ENCODE assay signal across 11 mouse cellular contexts in the genomic region with DNA sequence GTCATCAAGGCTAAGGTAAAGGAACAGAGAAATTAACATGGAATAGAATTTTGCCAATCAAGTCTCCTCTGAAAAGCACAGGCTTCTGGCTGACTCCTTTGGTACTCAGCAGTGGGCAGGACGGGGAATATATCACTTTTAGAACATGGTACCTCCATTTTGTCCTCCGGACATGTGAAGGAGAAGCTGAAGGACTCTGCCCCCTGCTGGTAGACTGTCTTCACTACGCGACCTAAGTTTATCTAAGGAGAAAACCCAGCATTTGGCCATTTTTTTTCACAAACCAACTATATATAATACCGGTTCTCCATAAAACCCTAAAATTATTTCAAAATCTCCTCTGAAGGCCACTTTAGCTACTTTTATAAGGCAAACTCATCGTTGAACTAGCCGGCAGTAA. TPM values are rescaled to one million over a fixed set of nuclear protein-coding genes. Genes with fewer than 3 reads are reported as not detected.
DNase-seq lines count a peak whose midpoint lies in the region; ATAC-seq lines count a peak whose summit lies in the region.
"Had no signal": no experiment of that assay in that cellular context is flagged by ENCODE, and none has a peak within 500 bp of the region (broad histone marks: within the 10 kb centered on the region; RNA-seq: fewer than 3 reads in every experiment).

No protein-coding gene starts in this region.

- no peaks in the 10 kb centered on the region for H3K9me3 ChIP-seq in forebrain, embryonic 14.5 days (replicated peaks; ENCODE audit: control insufficient read depth, low read length)
- no peaks in the 10 kb centered on the region for H3K9me3 ChIP-seq in forebrain, embryonic 16.5 days (ENCODE audit: control insufficient read depth, low read length)
- H3K9me3 ChIP-seq in midbrain, embryonic 11.5 days (ENCODE audit: control insufficient read depth, low read length) = no peaks in the 10 kb centered on the region
- H3K9me3 ChIP-seq in midbrain, embryonic 13.5 days = no peaks in the 10 kb centered on the region
- H3K9me3 ChIP-seq: embryonic facial prominence, embryonic 12.5 days; heart, embryonic 10.5 days had no signal

- H3K27me3 ChIP-seq in forebrain, embryonic 14.5 days (replicated peaks; ENCODE audit: control insufficient read depth, insufficient read depth, low read length) = no peaks in the 10 kb centered on the region
- H3K27me3 ChIP-seq in forebrain, embryonic 16.5 days (replicated peaks; ENCODE audit: control insufficient read depth, insufficient read depth, low read length) = no peaks in the 10 kb centered on the region
- H3K27me3 ChIP-seq in midbrain, embryonic 11.5 days (ENCODE audit: control insufficient read depth, insufficient read depth, low read length) = no peaks in the 10 kb centered on the region
- H3K27me3 ChIP-seq in midbrain, embryonic 13.5 days = no peaks in the 10 kb centered on the region
- H3K27me3 ChIP-seq in splenic B cell, adult 2 months (ENCODE audit: control insufficient read depth, insufficient read depth, low read length, poor library complexity, severe bottlenecking) = no peaks in the 10 kb centered on the region
- H3K27me3 ChIP-seq: embryonic facial prominence, embryonic 12.5 days had no signal

- no peak for ATAC-seq in forebrain, embryonic 14.5 days
- ATAC-seq in forebrain, embryonic 16.5 days = no peak
- peak; percentile 42; the same call in 1 of the 2 replicates for ATAC-seq in midbrain, embryonic 11.5 days (ENCODE audit: low FRiP score)
- ATAC-seq in midbrain, embryonic 13.5 days = no peak

- no peaks in the 10 kb centered on the region for H3K4me1 ChIP-seq in forebrain, embryonic 14.5 days (ENCODE audit: control insufficient read depth, insufficient read depth, low read length)
- H3K4me1 ChIP-seq in forebrain, embryonic 16.5 days (replicated peaks; ENCODE audit: control insufficient read depth, insufficient read depth, low read length) = 0 out of 2 replicates have a peak, but pooled peaks cover 3% of the 10 kb centered on the region
- H3K4me1 ChIP-seq in midbrain, embryonic 11.5 days (ENCODE audit: control insufficient read depth, insufficient read depth, low read length) = no peaks in the 10 kb centered on the region
- no peaks in the 10 kb centered on the region for H3K4me1 ChIP-seq in midbrain, embryonic 13.5 days (replicated peaks)
- H3K4me1 ChIP-seq: embryonic facial prominence, embryonic 12.5 days; heart, embryonic 10.5 days had no signal

- no peak overlapping the region for H3K4me3 ChIP-seq in forebrain, embryonic 14.5 days (ENCODE audit: low read depth, low read length)
- H3K4me3 ChIP-seq in forebrain, embryonic 16.5 days (replicated peaks; ENCODE audit: low read length) = no peak overlapping the region
- H3K4me3 ChIP-seq in midbrain, embryonic 11.5 days (ENCODE audit: low read depth, low read length) = no peak overlapping the region
- no peak overlapping the region for H3K4me3 ChIP-seq in midbrain, embryonic 13.5 days (replicated peaks)
- H3K4me3 ChIP-seq: embryonic facial prominence, embryonic 12.5 days; heart, embryonic 10.5 days had no signal

- no peak overlapping the region for H3K4me2 ChIP-seq in forebrain, embryonic 14.5 days (ENCODE audit: low read length)
- H3K4me2 ChIP-seq in forebrain, embryonic 16.5 days (ENCODE audit: low read length) = no peak overlapping the region
- no peak overlapping the region for H3K4me2 ChIP-seq in midbrain, embryonic 11.5 days
- no peak overlapping the region for H3K4me2 ChIP-seq in midbrain, embryonic 13.5 days (replicated peaks)
- H3K4me2 ChIP-seq: embryonic facial prominence, embryonic 12.5 days had no signal

- H3K9ac ChIP-seq in forebrain, embryonic 14.5 days (ENCODE audit: low read length) = no peak overlapping the region
- H3K9ac ChIP-seq in forebrain, embryonic 16.5 days (replicated peaks; ENCODE audit: low read depth, low read length) = no peak overlapping the region
- H3K9ac ChIP-seq in midbrain, embryonic 11.5 days (ENCODE audit: low read length) = no peak overlapping the region
- no peak overlapping the region for H3K9ac ChIP-seq in midbrain, embryonic 13.5 days (replicated peaks)
- H3K9ac ChIP-seq: embryonic facial prominence, embryonic 12.5 days had no signal

- 78% methylated on average over 7 of the region's 7 CpGs for WGBS in forebrain, embryonic 14.5 days
- 76% methylated on average over 7 of the region's 7 CpGs for WGBS in forebrain, embryonic 16.5 days
- WGBS in midbrain, embryonic 11.5 days = 74% methylated on average over 7 of the region's 7 CpGs
- 74% methylated on average over 7 of the region's 7 CpGs for WGBS in midbrain, embryonic 13.5 days

- DNase-seq in forebrain, embryonic 14.5 days (ENCODE audit: low spot score) = peak; percentile 29
- DNase-seq in midbrain, embryonic 11.5 days (ENCODE audit: low spot score, missing footprints) = peak; percentile 85
- peak; percentile 61 for DNase-seq in embryo, embryonic 10 days (ENCODE audit: low spot score)
- DNase-seq in splenic B cell, adult 2 months (ENCODE audit: low read depth, low spot score) = peak; percentile 1
- no peak for DNase-seq in spleen, postnatal 36 days (ENCODE audit: low spot score in 2 of 2)
- no peak for DNase-seq in T-cell, adult 2 months (ENCODE audit: low spot score)
- DNase-seq: lung, postnatal 14 days had no signal

- no peaks in the 10 kb centered on the region for H3K36me3 ChIP-seq in forebrain, embryonic 14.5 days (ENCODE audit: control insufficient read depth, insufficient read depth, low read length)
- H3K36me3 ChIP-seq in forebrain, embryonic 16.5 days (ENCODE audit: control insufficient read depth, insufficient read depth) = no peaks in the 10 kb centered on the region
- H3K36me3 ChIP-seq in midbrain, embryonic 11.5 days (ENCODE audit: control insufficient read depth, insufficient read depth, low read length) = no peaks in the 10 kb centered on the region
- no peaks in the 10 kb centered on the region for H3K36me3 ChIP-seq in midbrain, embryonic 13.5 days
- no peaks in the 10 kb centered on the region for H3K36me3 ChIP-seq in splenic B cell, adult 2 months (ENCODE audit: control insufficient read depth, insufficient read depth, low read length, poor library complexity, severe bottlenecking)
- H3K36me3 ChIP-seq: embryonic facial prominence, embryonic 12.5 days; heart, embryonic 10.5 days had no signal

- no peak overlapping the region for H3K27ac ChIP-seq in forebrain, embryonic 14.5 days (ENCODE audit: low read depth, low read length)
- H3K27ac ChIP-seq in forebrain, embryonic 16.5 days (ENCODE audit: low read length) = no peak overlapping the region
- H3K27ac ChIP-seq in midbrain, embryonic 11.5 days (ENCODE audit: low read depth, low read length) = no peak overlapping the region
- H3K27ac ChIP-seq in midbrain, embryonic 13.5 days = no peak overlapping the region
- H3K27ac ChIP-seq: embryonic facial prominence, embryonic 12.5 days; heart, embryonic 10.5 days had no signal

RNA-seq across cellular contexts. Expression of a gene that starts 6.2 kb away (rescaled TPM):
- polyA plus RNA-seq in forebrain, embryonic 14.5 days (2014; fragmentation: Nextera tagmentation; extraction: Ambion mirVana) = not detected in 2 replicates
- polyA plus RNA-seq in forebrain, embryonic 16.5 days (2015; fragmentation: Nextera tagmentation; extraction: Ambion mirVana) = not detected in 2 replicates
- polyA plus RNA-seq in midbrain, embryonic 11.5 days (2014; fragmentation: Nextera tagmentation; extraction: Ambion mirVana) = not detected in 2 replicates
- polyA plus RNA-seq in midbrain, embryonic 13.5 days (2015; fragmentation: Nextera tagmentation; extraction: Ambion mirVana) = not detected in 2 replicates
- polyA plus RNA-seq: embryonic facial prominence, embryonic 12.5 days; heart, embryonic 10.5 days had no signal

RNA-seq across cellular contexts. Expression of a gene that starts 24.4 kb away (rescaled TPM):
- not detected in 2 replicates for polyA plus RNA-seq in forebrain, embryonic 14.5 days (2014; fragmentation: Nextera tagmentation; extraction: Ambion mirVana)
- not detected in 2 replicates for polyA plus RNA-seq in forebrain, embryonic 16.5 days (2015; fragmentation: Nextera tagmentation; extraction: Ambion mirVana)
- polyA plus RNA-seq in midbrain, embryonic 11.5 days (2014; fragmentation: Nextera tagmentation; extraction: Ambion mirVana) = not detected in 2 replicates
- not detected in 2 replicates for polyA plus RNA-seq in midbrain, embryonic 13.5 days (2015; fragmentation: Nextera tagmentation; extraction: Ambion mirVana)
- polyA plus RNA-seq: embryonic facial prominence, embryonic 12.5 days; heart, embryonic 10.5 days had no signal

RNA-seq across cellular contexts. Expression of a gene that starts 42.0 kb away (rescaled TPM):
- polyA plus RNA-seq in forebrain, embryonic 14.5 days (2014; fragmentation: Nextera tagmentation; extraction: Ambion mirVana) = not detected in 2 replicates
- not detected in 2 replicates for polyA plus RNA-seq in forebrain, embryonic 16.5 days (2015; fragmentation: Nextera tagmentation; extraction: Ambion mirVana)
- not detected in 2 replicates for polyA plus RNA-seq in midbrain, embryonic 11.5 days (2014; fragmentation: Nextera tagmentation; extraction: Ambion mirVana)
- polyA plus RNA-seq in midbrain, embryonic 13.5 days (2015; fragmentation: Nextera tagmentation; extraction: Ambion mirVana) = not detected in 2 replicates
- polyA plus RNA-seq: embryonic facial prominence, embryonic 12.5 days; heart, embryonic 10.5 days had no signal

RNA-seq across cellular contexts. Expression of a gene that starts 53.4 kb away (rescaled TPM):
- not detected in 2 replicates for polyA plus RNA-seq in forebrain, embryonic 14.5 days (2014; fragmentation: Nextera tagmentation; extraction: Ambion mirVana)
- not detected in 2 replicates for polyA plus RNA-seq in forebrain, embryonic 16.5 days (2015; fragmentation: Nextera tagmentation; extraction: Ambion mirVana)
- not detected in 2 replicates for polyA plus RNA-seq in midbrain, embryonic 11.5 days (2014; fragmentation: Nextera tagmentation; extraction: Ambion mirVana)
- not detected in 2 replicates for polyA plus RNA-seq in midbrain, embryonic 13.5 days (2015; fragmentation: Nextera tagmentation; extraction: Ambion mirVana)
- polyA plus RNA-seq: embryonic facial prominence, embryonic 12.5 days; heart, embryonic 10.5 days had no signal

Comparison
In these comparisons a context has a peak if more than half of its experiments do, and no peak if none do; other contexts are left out.
1. DNase-seq: peak in forebrain, embryonic 14.5 days (single experiment), midbrain, embryonic 11.5 days (single experiment), embryo, embryonic 10 days (single experiment) and splenic B cell, adult 2 months (single experiment); none in spleen, postnatal 36 days (0 of 2) and T-cell, adult 2 months (single experiment).